Mouse (Mus musculus) midbrain, embryonic 10.5 days (tissue): Measurements from ENCODE around the gene Glra4. TPM values are rescaled to one million over a fixed set of nuclear protein-coding genes. Genes with fewer than 3 reads are reported as not detected.

Experiments used
- polyA plus RNA-seq: library from polyadenylated mRNA; unstranded; fragments of >200 nt; fragmentation: Nextera tagmentation; extraction: Ambion mirVana; gene quantifications from 2 replicates; pipeline ENCODE4 v1.2.1, GENCODE M21; 2016

Gene Glra4
- polyA plus RNA-seq, 1 experiment from 2014 or later: 0.14 TPM

Other genes with a start within 250 kb of the Glra4 start
- not detected in 2 replicates for gene Kir3dl2, start 236.1 kb downstream of the Glra4 start, polyA plus RNA-seq
- 11.3 and 14.1 TPM in 2 replicates for gene Tceal3, start 189.3 kb downstream of the Glra4 start, polyA plus RNA-seq
- gene Tceal1, start 72.2 kb downstream of the Glra4 start, polyA plus RNA-seq: 10.2 and 10.3 TPM in 2 replicates
- 586 and 616 TPM in 2 replicates for gene Morf4l2, start 36.5 kb downstream of the Glra4 start, polyA plus RNA-seq
- 19.4 and 19.5 TPM in 2 replicates for gene Plp1, start 42.5 kb upstream of the Glra4 start, polyA plus RNA-seq
- gene Rab9b, start 88.6 kb upstream of the Glra4 start, polyA plus RNA-seq: 1.6 and 3.1 TPM in 2 replicates
- gene H2bfm, start 147.2 kb upstream of the Glra4 start, polyA plus RNA-seq: not detected in 2 replicates
- gene Tmsb15b2, start 195.4 kb upstream of the Glra4 start, polyA plus RNA-seq: 39.2 and 41.4 TPM in 2 replicates
- gene Tmsb15l, start 196.7 kb upstream of the Glra4 start, polyA plus RNA-seq: 4.6 and 5.4 TPM in 2 replicates
- 17.0 and 18.7 TPM in 2 replicates for gene Tmsb15b1, start 196.7 kb upstream of the Glra4 start, polyA plus RNA-seq
- gene Zcchc18, start 213.0 kb upstream of the Glra4 start, polyA plus RNA-seq: 50.8 and 71.3 TPM in 2 replicates